Mouse (Mus musculus) testis, adult 2 months (tissue): ENCODE data around the gene Erich4. TPM values are rescaled to one million over a fixed set of nuclear protein-coding genes. Genes with fewer than 3 reads are reported as not detected.

Source experiments
- H3K27ac ChIP-seq: fragments of 200-500 bp; 2 replicates; pipeline ENCODE4 v1.5.1; 2012; ENCODE audit warnings: low read depth, low read length; ENCODE audit not compliant: control insufficient read depth, insufficient read depth
- H3K27me3 ChIP-seq: fragments of 200-500 bp; 2 replicates; pipeline ENCODE4 v1.6.1; 2012; ENCODE audit warnings: mild to moderate bottlenecking, low read length, moderate library complexity; ENCODE audit not compliant: control insufficient read depth, insufficient read depth
- H3K36me3 ChIP-seq: fragments of 200-500 bp; 2 replicates; pipeline ENCODE4 v1.6.1; 2012; ENCODE audit warnings: mild to moderate bottlenecking, low read length; ENCODE audit not compliant: control insufficient read depth, insufficient read depth
- H3K4me1 ChIP-seq: fragments of 200-500 bp; 2 replicates; pipeline ENCODE4 v1.6.1; 2012; ENCODE audit warnings: low read length; ENCODE audit not compliant: control insufficient read depth, insufficient read depth
- H3K4me3 ChIP-seq: fragments of 200-500 bp; 2 replicates; pipeline ENCODE4 v1.5.1; 2012; ENCODE audit warnings: low read depth, mild to moderate bottlenecking, low read length, moderate library complexity, mixed read lengths; ENCODE audit not compliant: control insufficient read depth
- CTCF ChIP-seq: fragments of 200-500 bp; IDR thresholded peaks from 2 replicates; pipeline ENCODE4 v1.5.1; 2012; ENCODE audit warnings: low read depth, mild to moderate bottlenecking, inconsistent platforms, low read length, moderate library complexity; ENCODE audit not compliant: control insufficient read depth, insufficient read depth, insufficient replicate concordance
- POLR2A ChIP-seq: fragments of 200-500 bp; IDR thresholded peaks from 2 replicates; pipeline ENCODE4 v1.6.1; 2012; ENCODE audit warnings: low read depth, mild to moderate bottlenecking, inconsistent platforms, low read length, moderate library complexity; ENCODE audit not compliant: control insufficient read depth
- polyA plus RNA-seq: library from polyadenylated mRNA; depleted of rRNA; stranded (reverse); fragments of >200 nt; gene quantifications from 2 replicates; pipeline ENCODE4 v1.2.3, GENCODE M21; 2012

Erich4 gene
- polyA plus RNA-seq, 1 experiment, result not detected

DNA sequence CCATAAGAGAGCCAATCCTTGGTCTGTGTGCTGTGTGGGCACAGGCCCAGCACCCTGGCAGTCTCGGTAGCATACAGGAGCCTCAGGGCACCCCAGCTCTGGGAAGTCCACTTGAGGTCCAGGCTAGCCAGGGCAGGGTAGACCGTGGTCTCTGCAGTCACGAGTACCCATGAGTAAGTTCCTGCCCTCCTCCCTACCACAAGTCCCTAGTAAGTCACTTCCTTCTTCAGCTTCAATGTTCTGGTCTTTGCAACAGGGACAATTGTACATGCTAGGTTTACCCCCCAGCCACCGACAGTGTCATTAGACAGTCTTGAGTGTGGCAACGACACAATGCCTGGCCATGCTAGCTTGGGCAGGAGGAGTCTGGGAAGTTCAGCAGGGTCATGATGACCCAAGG, 17.0 kb upstream of the Erich4 start:
- H3K36me3 ChIP-seq, result no peaks in the 10 kb centered on the region; the same call in 1 of the 2 replicates
- H3K27me3 ChIP-seq, result no peaks in the 10 kb centered on the region

GRCm38 (mm10) chr7:25628323-25628620, 12.6 kb upstream of the Erich4 start:
- Histone ChIP-seq H3K27ac (peak overlapping the region; percentile 22; the same call in 1 of the 2 replicates), H3K36me3 (peaks cover 1% of the 10 kb centered on the region; the same call in 1 of the 2 replicates), H3K4me3 (peak overlapping the region; percentile 44), H3K27me3 (no peaks in the 10 kb centered on the region), H3K4me1 (peaks cover 15% of the 10 kb centered on the region)
- TF ChIP-seq CTCF, result no peak
- no peak for TF ChIP-seq POLR2A

More for the DNA sequence above, 17.0 kb upstream of the Erich4 start:
- H3K27ac ChIP-seq, result no peak overlapping the region
- TF ChIP-seq POLR2A (no peak), CTCF (no peak)
- H3K4me1 ChIP-seq, result peaks cover 7% of the 10 kb centered on the region; the same call in 1 of the 2 replicates
- no peak overlapping the region for H3K4me3 ChIP-seq

DNA sequence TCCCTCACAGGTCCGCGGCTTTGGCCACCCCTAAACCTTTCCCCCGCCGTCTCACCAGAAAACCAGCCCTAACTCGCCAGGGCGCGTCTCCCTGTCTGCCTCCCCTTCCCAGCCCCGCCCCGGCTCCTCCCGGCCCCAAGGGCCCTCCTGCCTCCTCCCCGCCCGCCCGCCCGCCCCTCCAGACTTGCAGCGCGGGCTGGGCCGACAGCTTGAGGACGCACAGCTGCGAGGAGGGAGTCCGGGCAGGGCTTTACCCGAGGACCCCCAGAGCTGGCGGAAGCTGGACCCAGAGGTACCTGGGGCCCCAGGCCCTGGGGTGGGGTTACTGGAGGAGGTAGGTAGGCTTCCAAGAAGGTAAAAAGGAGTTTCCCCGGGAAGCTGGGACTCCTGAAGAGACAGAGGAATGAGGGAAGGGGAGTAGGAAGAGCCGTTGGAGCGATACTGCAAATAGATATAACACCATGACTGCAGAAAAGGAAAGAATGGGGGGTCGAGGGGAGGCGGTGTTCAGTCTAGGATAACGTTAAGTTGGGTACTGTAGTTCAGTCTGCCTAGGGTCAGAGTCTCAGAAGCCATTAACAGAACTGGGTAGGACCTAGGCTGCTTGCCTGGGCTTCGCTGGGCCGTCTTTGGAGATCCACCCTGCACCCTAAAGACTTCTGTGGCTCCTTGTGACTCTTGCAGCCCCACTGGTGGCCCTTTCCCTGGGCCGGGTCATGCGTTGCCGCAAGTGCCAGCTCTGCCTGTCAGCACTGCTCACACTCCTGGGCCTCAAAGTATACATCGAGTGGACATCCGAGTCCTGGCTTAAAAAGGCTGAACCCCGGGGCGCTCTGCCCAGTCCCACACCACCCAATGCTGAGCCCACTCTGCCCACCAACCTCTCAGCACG, 12.0 kb upstream of the Erich4 start:
- peak overlapping the region; percentile 59 for H3K4me3 ChIP-seq
- peaks cover 1% of the 10 kb centered on the region; the same call in 1 of the 2 replicates for H3K36me3 ChIP-seq
- peaks cover 15% of the 10 kb centered on the region for H3K4me1 ChIP-seq
- peak overlapping the region; percentile 52 for H3K27ac ChIP-seq
- no peak for TF ChIP-seq CTCF
- peak; percentile 55; the same call in 1 of the 2 replicates for TF ChIP-seq POLR2A
- H3K27me3 ChIP-seq, result no peaks in the 10 kb centered on the region

- peaks cover 2% of the 10 kb centered on the region for H3K36me3 ChIP-seq
- no peaks in the 10 kb centered on the region for H3K27me3 ChIP-seq
- H3K4me1 ChIP-seq, result peaks cover 15% of the 10 kb centered on the region
- peak within 1 kb of the TSS; percentile 59 for H3K4me3 ChIP-seq
- TF ChIP-seq POLR2A (no peak), CTCF (no peak)
- H3K27ac ChIP-seq, result peak within 1 kb of the TSS; percentile 52
Observed at GRCm38 (mm10) chr7:25626509-25627430, 11.1 kb upstream of the Erich4 start, which contains the start of gene B3gnt8. Gene B3gnt8, plus strand, starts transcription at chr7:25626654.

GRCm38 (mm10) chr7:25625594-25626250, 10.0 kb upstream of the Erich4 start:
- H3K4me1 ChIP-seq, result peaks cover 15% of the 10 kb centered on the region

DNA sequence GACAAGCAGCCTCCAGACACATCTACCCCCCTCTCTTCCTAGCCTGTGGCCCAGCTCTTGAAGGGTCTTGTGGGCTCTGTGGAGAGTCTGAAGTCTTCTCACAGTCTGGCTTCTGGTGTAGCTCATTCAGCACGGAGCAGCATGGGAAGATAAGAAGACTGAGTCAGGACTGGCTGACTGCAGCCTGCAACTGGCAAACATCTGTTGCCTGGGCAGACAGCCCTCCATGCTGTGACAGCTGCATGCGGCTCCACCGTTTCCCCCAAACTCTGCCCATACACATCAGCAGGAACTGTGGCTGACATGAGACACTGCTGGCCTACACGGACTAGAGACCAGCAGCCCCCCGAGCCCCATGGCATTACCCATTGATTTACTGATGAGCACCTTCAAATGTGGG, 9.2 kb upstream of the Erich4 start:
- Histone ChIP-seq H3K4me3 (no peak overlapping the region), H3K36me3 (peaks cover 2% of the 10 kb centered on the region), H3K27ac (no peak overlapping the region), H3K27me3 (no peaks in the 10 kb centered on the region), H3K4me1 (peaks cover 20% of the 10 kb centered on the region)
- no peak for TF ChIP-seq CTCF
- no peak for TF ChIP-seq POLR2A

More at GRCm38 (mm10) chr7:25625594-25626250, 10.0 kb upstream of the Erich4 start:
- Histone ChIP-seq H3K4me3 (no peak overlapping the region), H3K36me3 (peaks cover 2% of the 10 kb centered on the region), H3K27ac (no peak overlapping the region), H3K27me3 (no peaks in the 10 kb centered on the region)
- TF ChIP-seq POLR2A, result no peak
- TF ChIP-seq CTCF, result peak; percentile 27; the same call in 1 of the 2 replicates
